Mouse (Mus musculus): ENCODE data around the gene Sesn3.

DNA sequence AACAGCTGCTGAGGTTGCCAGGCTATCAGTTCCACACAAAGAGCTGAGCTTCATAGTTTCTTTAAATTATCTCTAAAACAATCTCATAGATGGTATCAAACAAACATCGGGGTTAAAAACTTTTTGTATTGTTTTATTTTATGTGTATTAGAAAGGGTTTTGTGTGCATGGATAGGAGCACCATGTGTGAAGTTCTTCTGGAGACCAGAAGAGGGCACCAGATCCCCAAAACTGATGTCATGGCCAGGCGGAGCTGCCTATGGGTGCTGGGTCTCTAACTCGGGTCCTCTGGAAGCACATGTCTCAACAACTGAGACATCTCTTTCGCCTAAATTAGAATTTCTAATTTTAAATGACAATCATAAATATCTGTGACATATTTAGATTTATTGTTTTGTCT, 73.5 kb downstream of the Sesn3 start:
- TF ChIP-seq CTCF (IDR thresholded peaks at IDR 0.05; ENCODE audit: borderline replicate concordance, control insufficient read depth, extremely low read depth, insufficient read depth, low read length, poor library complexity) (no peak; the same call in 1 of the 2 replicates), POLR2A (IDR thresholded peaks at IDR 0.05; ENCODE audit: control insufficient read depth, extremely low read depth, insufficient read depth, low read length, poor library complexity) (no peak)

Measured in thymus, adult 2 months (tissue).